Mouse (Mus musculus) spleen, embryonic (tissue): Measurements from ENCODE around the gene 2900011O08Rik.
"Not testable (repeated sequence)": the region's sequence is repeated elsewhere in the genome, so short reads cannot be mapped to it uniquely, and the experiment has no call there.

Experiments
- CTCF ChIA-PET: fragments of 350-600 bp; sonication (Branson Sonifier 250); formaldehyde crosslinking; loops from one replicate; lab custom pipeline; 2022; lab: Charles Lee

2900011O08Rik gene

GRCm38 (mm10) chr16:14066571-14066970 lies 80.2 kb downstream of the 2900011O08Rik start:
- CTCF ChIA-PET, result not testable (repeated sequence)

- CTCF ChIA-PET, result not testable (repeated sequence)
Measured at GRCm38 (mm10) chr16:14068701-14069100, 82.3 kb downstream of the 2900011O08Rik start.

- CTCF ChIA-PET, result no interaction called here
Measured at GRCm38 (mm10) chr16:14070471-14071169, 84.2 kb downstream of the 2900011O08Rik start.

GRCm38 (mm10) chr16:14082925-14083324 lies 96.5 kb downstream of the 2900011O08Rik start:
- CTCF ChIA-PET, result interaction anchor here (0.6 kb wide), 2 partner anchors 10 to 503 kb away, joined by 3 to 11 read pairs; no protein-coding TSS in a partner anchor

- CTCF ChIA-PET, result no interaction called here
Measured at GRCm38 (mm10) chr16:14088249-14088648, 101.8 kb downstream of the 2900011O08Rik start.

GRCm38 (mm10) chr16:14089296-14089695 lies 102.9 kb downstream of the 2900011O08Rik start:
- CTCF ChIA-PET, result no interaction called here

- CTCF ChIA-PET, result no interaction called here
Measured at GRCm38 (mm10) chr16:14091771-14092170, 105.4 kb downstream of the 2900011O08Rik start.

- CTCF ChIA-PET, result no interaction called here
Measured at GRCm38 (mm10) chr16:14105891-14106290, 119.5 kb downstream of the 2900011O08Rik start.

- CTCF ChIA-PET, result no interaction called here
Measured at GRCm38 (mm10) chr16:14109651-14110230, 123.3 kb downstream of the 2900011O08Rik start.

- CTCF ChIA-PET, result no interaction called here
Measured at GRCm38 (mm10) chr16:14110922-14111321, 124.5 kb downstream of the 2900011O08Rik start.

- CTCF ChIA-PET, result no interaction called here
Measured at GRCm38 (mm10) chr16:14112133-14112532, 125.7 kb downstream of the 2900011O08Rik start.

GRCm38 (mm10) chr16:14112742-14113141 lies 126.3 kb downstream of the 2900011O08Rik start:
- CTCF ChIA-PET, result no interaction called here

GRCm38 (mm10) chr16:14117299-14117698 lies 130.9 kb downstream of the 2900011O08Rik start:
- CTCF ChIA-PET, result no interaction called here

GRCm38 (mm10) chr16:14120941-14121340 lies 134.5 kb downstream of the 2900011O08Rik start:
- CTCF ChIA-PET, result interaction anchor here (0.5 kb wide), 1 partner anchor 198 kb away, joined by 3 read pairs; no protein-coding TSS in a partner anchor

GRCm38 (mm10) chr16:14121563-14121962 lies 135.2 kb downstream of the 2900011O08Rik start:
- CTCF ChIA-PET, result no interaction called here

- CTCF ChIA-PET, result no interaction called here
Measured at GRCm38 (mm10) chr16:14122586-14122985, 136.2 kb downstream of the 2900011O08Rik start.

GRCm38 (mm10) chr16:14123901-14124300 lies 137.5 kb downstream of the 2900011O08Rik start:
- CTCF ChIA-PET, result no interaction called here

- CTCF ChIA-PET, result no interaction called here
Measured at GRCm38 (mm10) chr16:14124709-14125108, 138.3 kb downstream of the 2900011O08Rik start.

GRCm38 (mm10) chr16:14125253-14125652 lies 138.8 kb downstream of the 2900011O08Rik start:
- CTCF ChIA-PET, result interaction anchor here (0.6 kb wide), 1 partner anchor 56 kb away, joined by 7 read pairs; no protein-coding TSS in a partner anchor

- CTCF ChIA-PET, result no interaction called here
Measured at GRCm38 (mm10) chr16:14128977-14129376, 142.6 kb downstream of the 2900011O08Rik start.

GRCm38 (mm10) chr16:14130796-14131195 lies 144.4 kb downstream of the 2900011O08Rik start:
- CTCF ChIA-PET, result no interaction called here

GRCm38 (mm10) chr16:14131376-14131775 lies 145.0 kb downstream of the 2900011O08Rik start:
- CTCF ChIA-PET, result no interaction called here

- CTCF ChIA-PET, result no interaction called here
Measured at GRCm38 (mm10) chr16:14131838-14132237, 145.4 kb downstream of the 2900011O08Rik start.
